In the genomic region with DNA sequence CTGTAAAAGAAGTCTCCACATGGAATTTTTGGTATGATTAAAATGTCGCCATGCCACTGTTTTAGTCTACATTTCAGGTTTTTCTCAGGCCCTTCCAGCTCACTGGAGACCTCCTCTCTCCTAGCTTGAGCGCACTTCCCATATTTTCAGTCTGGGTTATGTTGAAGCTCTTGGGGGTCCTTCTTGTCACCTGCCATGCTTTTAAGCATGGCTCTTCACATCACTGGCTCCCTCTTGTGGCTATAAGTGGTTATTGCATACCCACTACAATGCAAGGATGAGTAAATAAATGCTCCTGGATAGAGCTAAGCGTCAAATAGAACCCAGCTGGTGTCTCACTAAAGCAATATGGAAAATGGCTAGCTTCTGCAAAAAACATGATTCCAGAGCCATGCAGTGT, we compare ENCODE assay signal across 9 mouse cellular contexts.
DNase-seq lines count a peak whose midpoint lies in the region; ATAC-seq lines count a peak whose summit lies in the region.
"Had no signal": no experiment of that assay in that cellular context is flagged by ENCODE, and none has a peak within 500 bp of the region (broad histone marks: within the 10 kb centered on the region; RNA-seq: fewer than 3 reads in every experiment).

No protein-coding gene starts in this region.

- ATAC-seq in forebrain, embryonic 15.5 days (replicated peaks) = no peak; the same call in 1 of the 2 replicates
- ATAC-seq in forebrain, embryonic 12.5 days (ENCODE audit: low FRiP score) = peak; percentile 28; the same call in 1 of the 2 replicates

- H3K9ac ChIP-seq in forebrain, embryonic 15.5 days (replicated peaks) = no peak overlapping the region
- H3K9ac ChIP-seq in forebrain, embryonic 12.5 days = no peak overlapping the region
- H3K9ac ChIP-seq: heart, embryonic 15.5 days had no signal

- 80% methylated on average over 3 of the region's 3 CpGs for WGBS in forebrain, embryonic 10.5 days
- WGBS in forebrain, embryonic 15.5 days = 73% methylated on average over 3 of the region's 3 CpGs
- 70% methylated on average over 3 of the region's 3 CpGs for WGBS in forebrain, embryonic 12.5 days

- H3K4me3 ChIP-seq in forebrain, embryonic 10.5 days = no peak overlapping the region
- no peak overlapping the region for H3K4me3 ChIP-seq in forebrain, embryonic 15.5 days
- no peak overlapping the region for H3K4me3 ChIP-seq in forebrain, embryonic 12.5 days (replicated peaks)
- H3K4me3 ChIP-seq: heart, embryonic 15.5 days had no signal

- peaks cover 8% of the 10 kb centered on the region for H3K4me1 ChIP-seq in forebrain, embryonic 10.5 days
- no peaks in the 10 kb centered on the region for H3K4me1 ChIP-seq in forebrain, embryonic 15.5 days
- no peaks in the 10 kb centered on the region for H3K4me1 ChIP-seq in forebrain, embryonic 12.5 days

- no peaks in the 10 kb centered on the region for H3K36me3 ChIP-seq in forebrain, embryonic 10.5 days (replicated peaks)
- H3K36me3 ChIP-seq in forebrain, embryonic 15.5 days = no peaks in the 10 kb centered on the region
- H3K36me3 ChIP-seq in forebrain, embryonic 12.5 days (replicated peaks) = no peaks in the 10 kb centered on the region
- H3K36me3 ChIP-seq in splenic B cell, adult 2 months (ENCODE audit: control insufficient read depth, insufficient read depth, low read length, poor library complexity, severe bottlenecking) = no peaks in the 10 kb centered on the region
- H3K36me3 ChIP-seq: heart, embryonic 15.5 days had no signal

- no peaks in the 10 kb centered on the region for H3K9me3 ChIP-seq in forebrain, embryonic 10.5 days
- no peaks in the 10 kb centered on the region for H3K9me3 ChIP-seq in forebrain, embryonic 15.5 days
- H3K9me3 ChIP-seq in forebrain, embryonic 12.5 days = no peaks in the 10 kb centered on the region
- H3K9me3 ChIP-seq: heart, embryonic 15.5 days had no signal

- peak; percentile 27 for DNase-seq in forebrain, embryonic 10.5 days (ENCODE audit: extremely low spot score, low spot score)
- peak; percentile 40 to 50 for DNase-seq in right cerebral cortex, adult 2 months (ENCODE audit: low spot score in 2 of 2)
- DNase-seq in right cerebral cortex, postnatal 4 days = no peak
- peak; percentile 41 to 45 for DNase-seq in layer of hippocampus, postnatal 10 days (ENCODE audit: low spot score in 2 of 2)
- peak; percentile 47 for DNase-seq in splenic B cell, adult 2 months (ENCODE audit: low read depth, low spot score)
- no peak for DNase-seq in T-cell, adult 2 months (ENCODE audit: low spot score)

- H3K4me2 ChIP-seq in forebrain, embryonic 15.5 days (replicated peaks) = no peak overlapping the region
- H3K4me2 ChIP-seq in forebrain, embryonic 12.5 days = no peak overlapping the region
- H3K4me2 ChIP-seq: heart, embryonic 15.5 days had no signal

- H3K27ac ChIP-seq in forebrain, embryonic 10.5 days = no peak overlapping the region
- no peak overlapping the region for H3K27ac ChIP-seq in forebrain, embryonic 15.5 days (replicated peaks)
- no peak overlapping the region for H3K27ac ChIP-seq in forebrain, embryonic 12.5 days
- H3K27ac ChIP-seq: heart, embryonic 15.5 days had no signal

- H3K27me3 ChIP-seq in forebrain, embryonic 10.5 days (ENCODE audit: poor library complexity, severe bottlenecking) = peaks cover 12% of the 10 kb centered on the region
- H3K27me3 ChIP-seq in forebrain, embryonic 15.5 days = no peaks in the 10 kb centered on the region
- H3K27me3 ChIP-seq in forebrain, embryonic 12.5 days = peaks cover 11% of the 10 kb centered on the region
- no peaks in the 10 kb centered on the region for H3K27me3 ChIP-seq in splenic B cell, adult 2 months (ENCODE audit: control insufficient read depth, insufficient read depth, low read length, poor library complexity, severe bottlenecking)
- H3K27me3 ChIP-seq: heart, embryonic 15.5 days had no signal

Comparison
In these comparisons a context has a peak if more than half of its experiments do, and no peak if none do; other contexts are left out.
1. DNase-seq: peak in forebrain, embryonic 10.5 days (single experiment), right cerebral cortex, adult 2 months (2 of 2), layer of hippocampus, postnatal 10 days (2 of 2) and splenic B cell, adult 2 months (single experiment); none in right cerebral cortex, postnatal 4 days (single experiment) and T-cell, adult 2 months (single experiment).